Mouse (Mus musculus): ENCODE data around the gene Schip1. TPM values are rescaled to one million over a fixed set of nuclear protein-coding genes. Genes with fewer than 3 reads are reported as not detected.

Schip1 gene
- total RNA-seq, 2 experiments from 2014 or later, result 200 to 207 TPM

DNA sequence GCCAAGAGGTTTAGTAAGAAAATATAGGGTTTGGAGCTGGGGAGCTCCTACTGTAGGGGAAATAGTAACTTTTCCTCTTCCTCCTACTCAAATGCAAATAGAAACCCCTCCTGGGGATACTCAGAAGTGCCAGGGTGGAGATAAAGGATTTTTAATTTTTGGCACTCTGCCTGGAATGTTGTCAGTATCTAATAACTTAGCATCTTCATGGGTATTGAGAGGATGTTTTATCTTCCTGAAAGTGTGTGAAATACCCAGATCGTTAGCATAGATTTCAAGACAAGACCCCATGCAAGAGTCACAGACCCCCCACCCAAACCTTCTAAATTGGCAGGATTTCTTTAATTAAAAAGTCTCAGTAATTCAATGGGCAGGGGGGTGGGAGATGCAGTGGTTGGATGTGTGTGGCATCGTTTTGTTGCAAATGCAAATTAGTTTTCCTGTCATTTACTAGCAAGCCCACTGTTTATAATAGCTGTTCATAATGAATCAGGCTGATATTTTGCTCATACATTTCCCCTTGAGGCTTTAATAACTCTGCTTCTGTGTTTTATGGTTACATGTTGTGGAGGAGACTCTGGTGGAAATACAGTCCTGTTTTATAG is 40.6 kb downstream of the Schip1 start:
- no peak for DNase-seq (ENCODE audit: low spot score)
- intact Hi-C loops (cut with DNase I), result no loop called here

DNA sequence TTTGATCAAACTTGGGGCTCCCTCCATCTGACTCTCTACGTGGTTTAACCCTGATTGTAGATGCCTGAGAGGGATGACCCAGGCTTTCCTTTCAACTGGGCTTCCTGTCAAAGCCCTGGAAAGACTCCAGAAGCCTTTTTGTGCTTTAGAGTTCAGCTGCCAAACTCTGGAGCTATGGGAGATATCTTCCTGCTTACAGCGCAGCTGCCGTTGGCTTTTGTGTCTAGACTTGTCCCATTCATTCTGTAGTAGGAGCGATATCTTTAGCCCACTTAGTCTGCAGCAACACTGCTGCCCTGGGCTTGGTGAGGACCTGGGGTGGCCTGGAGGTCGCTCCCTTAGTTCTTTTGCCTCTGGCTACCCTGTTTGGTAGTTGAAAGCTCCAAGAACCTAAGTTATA is 56.7 kb downstream of the Schip1 start:
- no peak for DNase-seq (ENCODE audit: low spot score)
- intact Hi-C loops (cut with DNase I), result no loop called here

DNA sequence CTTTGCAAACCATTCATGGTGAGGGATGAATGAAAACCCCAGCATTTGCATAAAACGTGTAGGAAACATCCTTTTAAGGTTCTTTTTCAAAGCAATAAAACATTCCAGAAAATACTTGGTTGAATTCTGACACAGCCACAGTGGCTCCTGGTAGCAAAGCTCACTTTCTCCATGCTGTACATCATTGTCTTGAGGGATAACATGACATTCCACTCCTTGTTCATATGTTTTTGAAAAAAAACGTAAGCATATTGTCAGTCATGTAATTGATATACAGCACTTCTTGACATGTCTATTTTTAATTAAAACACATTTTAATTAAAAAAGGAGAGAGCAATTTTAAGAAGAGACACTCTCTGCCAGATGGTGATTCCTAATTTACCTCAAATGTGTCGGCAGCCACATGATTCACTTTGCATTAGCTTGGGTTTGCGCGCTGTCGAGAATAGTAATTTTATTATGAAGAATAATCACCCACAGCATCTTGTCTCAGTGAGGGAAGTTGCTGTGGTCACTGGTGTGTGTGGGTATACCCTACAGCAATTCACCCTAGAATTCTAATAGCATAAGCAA is 61.8 kb downstream of the Schip1 start:
- intact Hi-C loops (cut with DNase I), result no loop called here
- no peak for DNase-seq (ENCODE audit: low spot score)

- DNase-seq (ENCODE audit: low spot score), result no peak
- intact Hi-C loops (cut with DNase I), result no loop called here
Observed at GRCm38 (mm10) chr3:68130386-68130785, 65.8 kb downstream of the Schip1 start.

DNA sequence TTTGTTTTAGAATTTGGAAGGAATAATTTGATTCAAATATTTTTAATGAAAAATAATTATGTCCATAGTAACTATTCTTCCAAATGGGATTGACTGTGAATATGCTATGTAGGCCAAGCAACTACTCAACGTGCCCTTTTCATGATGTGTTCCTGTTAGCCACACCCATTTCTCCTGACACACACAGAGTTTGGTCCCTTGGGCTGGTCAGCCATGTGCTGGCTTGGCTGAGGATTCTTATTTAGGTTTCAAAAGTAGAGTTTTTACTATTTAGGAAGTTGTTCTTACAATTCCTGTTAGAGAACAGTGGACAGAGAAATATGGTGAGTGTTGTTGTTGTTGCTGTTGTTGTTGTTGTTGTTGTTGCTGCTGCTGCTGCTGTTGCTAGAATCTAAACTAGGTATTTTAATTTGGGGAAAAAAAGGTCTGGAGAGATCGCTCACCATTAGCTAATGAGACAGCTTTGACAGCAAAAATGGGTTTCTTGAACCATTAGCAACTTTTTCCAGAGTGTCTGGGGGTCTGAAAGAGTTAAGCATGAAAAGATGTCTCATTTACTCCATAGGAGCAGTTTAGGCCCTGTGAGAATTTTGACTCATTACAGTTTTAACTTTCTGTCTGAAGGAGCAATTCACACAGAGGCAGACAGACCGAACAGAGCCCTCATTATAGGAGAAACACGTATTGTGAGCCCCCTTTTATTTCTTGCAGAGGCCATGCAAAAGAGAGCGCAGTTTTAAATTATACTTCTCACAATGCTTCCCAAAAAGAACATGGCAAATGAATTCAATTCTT is 74.4 kb downstream of the Schip1 start:
- intact Hi-C loops (cut with DNase I), result no loop called here
- DNase-seq (ENCODE audit: low spot score), result no peak

DNA sequence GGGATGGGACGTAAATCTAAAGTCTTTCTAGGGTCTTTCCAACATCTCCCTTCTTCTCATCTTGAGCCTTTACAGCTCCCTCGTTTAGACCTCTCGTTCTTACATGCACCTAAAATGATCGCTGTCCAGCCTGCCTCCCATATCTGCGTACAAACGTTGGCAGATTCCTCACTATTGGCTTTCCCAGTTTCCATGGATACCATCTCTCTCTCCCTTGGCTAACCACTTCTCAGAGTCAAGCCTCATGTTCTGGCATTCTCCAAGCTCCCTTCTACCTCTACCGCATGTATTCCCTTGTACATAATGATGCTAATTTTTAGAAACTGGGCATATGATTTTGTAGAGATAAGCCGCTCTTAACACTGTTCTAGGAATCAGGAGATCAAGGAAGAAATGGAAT is 86.1 kb downstream of the Schip1 start:
- DNase-seq (ENCODE audit: low spot score), result no peak
- intact Hi-C loops (cut with DNase I), result no loop called here

DNA sequence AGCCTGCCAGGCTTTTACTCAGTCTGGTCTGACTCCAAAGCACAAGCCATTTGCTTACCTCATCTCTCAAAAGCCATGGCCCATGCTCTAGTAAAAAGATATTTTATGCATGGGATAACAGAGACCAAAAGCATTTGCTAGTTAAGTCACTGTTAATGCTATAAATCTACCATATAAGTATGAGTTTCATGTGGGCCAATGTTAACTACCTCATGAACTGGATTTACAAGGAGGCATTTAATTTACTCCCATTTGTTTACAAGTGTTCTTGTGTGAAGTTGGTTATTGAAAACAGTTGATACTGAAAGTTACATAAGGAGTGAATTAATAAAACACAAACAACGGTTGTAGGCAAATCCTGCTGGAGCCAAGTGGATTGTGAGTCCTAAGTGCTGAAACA is 95.6 kb downstream of the Schip1 start:
- intact Hi-C loops (cut with DNase I), result no loop called here
- DNase-seq (ENCODE audit: low spot score), result no peak

- intact Hi-C loops (cut with DNase I), result no loop called here
- no peak for DNase-seq (ENCODE audit: low spot score)
Observed at GRCm38 (mm10) chr3:68160760-68161159, 96.2 kb downstream of the Schip1 start.

DNA sequence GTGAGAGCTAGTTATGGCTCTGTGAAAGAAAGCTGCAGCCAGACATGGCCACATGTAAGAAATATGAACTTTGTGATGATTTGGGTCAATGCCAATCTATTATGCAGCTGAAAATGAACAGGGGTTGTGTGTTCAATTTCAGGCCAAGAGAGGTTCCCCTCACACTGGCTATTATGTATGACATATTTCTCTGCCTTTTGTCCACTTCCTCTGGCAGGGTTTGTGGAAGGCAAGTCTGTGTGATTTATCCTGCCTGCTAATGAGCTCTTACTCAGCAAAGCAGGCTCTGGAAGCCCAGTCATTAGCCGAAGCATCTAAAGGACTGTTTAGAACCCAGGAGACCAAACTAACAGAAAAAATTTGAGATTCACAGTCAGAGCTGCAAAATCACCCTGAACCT is 113.6 kb downstream of the Schip1 start:
- DNase-seq (ENCODE audit: low spot score), result no peak
- intact Hi-C loops (cut with DNase I), result no loop called here

GRCm38 (mm10) chr3:68187471-68187870 is 122.9 kb downstream of the Schip1 start:
- DNase-seq (ENCODE audit: low spot score), result no peak
- intact Hi-C loops (cut with DNase I), result no loop called here

GRCm38 (mm10) chr3:68189100-68189499 is 124.5 kb downstream of the Schip1 start:
- intact Hi-C loops (cut with DNase I), result no loop called here
- no peak for DNase-seq (ENCODE audit: low spot score)

- intact Hi-C loops (cut with DNase I), result no loop called here
Observed at GRCm38 (mm10) chr3:68196933-68197332, 132.3 kb downstream of the Schip1 start.

DNA sequence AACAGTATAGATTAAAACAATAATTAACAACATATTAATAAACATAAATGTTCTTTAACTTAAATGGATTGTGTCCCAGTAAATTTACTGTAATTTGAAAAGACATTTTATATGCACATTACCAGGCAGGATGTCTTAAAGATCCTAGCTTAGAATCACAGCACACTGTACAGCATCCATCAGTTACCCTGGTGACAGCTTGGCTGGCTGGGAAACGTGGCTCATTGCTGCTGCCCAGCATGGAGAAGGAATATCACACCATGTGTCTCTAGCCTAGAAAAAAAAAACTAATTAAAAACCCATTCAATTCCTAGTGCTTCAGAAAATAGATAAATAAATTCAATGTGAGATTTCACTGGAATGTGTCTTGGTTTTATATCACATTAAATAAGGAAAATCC is 136.6 kb downstream of the Schip1 start:
- intact Hi-C loops (cut with DNase I), result no loop called here
- no peak for DNase-seq (ENCODE audit: low spot score)

More at GRCm38 (mm10) chr3:68196933-68197332, 132.3 kb downstream of the Schip1 start:
- DNase-seq (ENCODE audit: low spot score), result no peak

DNA sequence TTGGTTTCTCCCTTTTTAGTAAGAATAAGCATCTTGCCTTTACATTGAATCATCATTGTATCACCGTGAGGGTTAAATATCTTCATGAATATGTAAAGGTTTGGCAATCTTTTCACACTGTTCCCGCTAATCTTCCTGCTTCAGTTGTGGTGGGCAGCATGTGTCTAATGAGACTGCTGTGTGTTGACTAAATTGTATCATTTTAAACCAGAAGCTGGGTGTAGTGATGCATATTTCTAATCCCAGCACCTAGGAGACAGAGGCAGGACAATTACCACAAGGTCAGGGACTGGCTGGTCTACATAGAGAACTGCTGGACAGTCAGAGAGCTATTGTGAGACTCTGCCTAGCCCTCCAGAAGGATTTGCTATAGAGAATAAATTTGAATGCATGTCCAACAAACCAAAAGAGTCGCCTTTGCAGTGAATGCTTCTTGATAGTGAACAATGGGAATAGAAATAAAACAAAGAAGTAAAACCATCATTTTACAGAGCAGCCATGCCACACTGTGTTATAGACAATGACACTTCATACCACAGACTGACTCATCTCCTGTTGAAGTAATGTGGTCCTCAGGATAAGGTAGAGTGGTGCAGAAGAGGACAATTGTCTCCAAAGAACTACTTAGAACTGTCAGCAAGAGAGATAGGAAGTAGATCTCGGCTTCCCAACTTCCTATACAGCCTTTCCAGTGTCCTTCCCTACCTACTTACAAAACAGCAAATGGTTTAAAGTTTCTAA is 137.7 kb downstream of the Schip1 start:
- no peak for DNase-seq (ENCODE audit: low spot score)
- intact Hi-C loops (cut with DNase I), result no loop called here

GRCm38 (mm10) chr3:68203934-68204467 is 139.4 kb downstream of the Schip1 start:
- intact Hi-C loops (cut with DNase I), result no loop called here
- DNase-seq (ENCODE audit: low spot score), result no peak

- intact Hi-C loops (cut with DNase I), result no loop called here
- no peak for DNase-seq (ENCODE audit: low spot score)
Observed at GRCm38 (mm10) chr3:68210422-68210821, 145.8 kb downstream of the Schip1 start.

- intact Hi-C loops (cut with DNase I), result no loop called here
- no peak for DNase-seq (ENCODE audit: low spot score)
Observed at GRCm38 (mm10) chr3:68221452-68221851, 156.8 kb downstream of the Schip1 start.

- no peak for DNase-seq (ENCODE audit: low spot score)
- intact Hi-C loops (cut with DNase I), result loop anchor here (5.0 kb wide), 1 partner anchor 302 kb away; no protein-coding TSS in a partner anchor
Observed at GRCm38 (mm10) chr3:68239887-68240286, 175.3 kb downstream of the Schip1 start.

- DNase-seq (ENCODE audit: low spot score), result no peak
- intact Hi-C loops (cut with DNase I), result no loop called here
Observed at GRCm38 (mm10) chr3:68243239-68243638, 178.6 kb downstream of the Schip1 start.

DNA sequence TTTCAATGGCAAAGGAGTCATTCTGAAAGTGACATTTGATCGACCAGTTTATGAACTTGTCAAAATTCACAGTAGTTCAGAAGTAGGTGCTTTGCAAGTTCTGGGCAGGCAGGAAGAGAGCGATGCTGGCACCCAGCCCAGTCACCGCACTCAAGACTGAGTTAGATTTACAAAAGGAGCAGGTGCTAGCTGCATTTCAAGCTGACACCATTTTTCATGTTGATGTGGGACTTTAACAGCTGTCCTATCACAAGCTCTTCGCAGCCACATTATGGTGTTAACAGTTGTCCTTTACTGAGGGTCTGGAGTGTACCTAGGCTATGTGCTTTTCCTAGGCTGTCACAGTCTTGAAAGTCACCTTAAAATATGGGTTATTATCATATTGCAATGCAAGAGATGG is 181.6 kb downstream of the Schip1 start:
- intact Hi-C loops (cut with DNase I), result no loop called here
- no peak for DNase-seq (ENCODE audit: low spot score)

Data from heart, postnatal 25 days (tissue).